Mouse (Mus musculus) frontal cortex, postnatal 25 days (tissue): ENCODE measurements at regions not wholly inside any gene's neighbourhood (a gene's known extent, or its start where the extent isn't known, plus 50 kb on each side); places are given as distances from the start of the nearest gene placed in this dataset.

Source experiments
- DNase-seq, 2 experiments: peaks; one replicate each; pipeline ENCODE4 v3.0.0; 2022; ENCODE audit warnings: low spot score in 2 of 2

DNA sequence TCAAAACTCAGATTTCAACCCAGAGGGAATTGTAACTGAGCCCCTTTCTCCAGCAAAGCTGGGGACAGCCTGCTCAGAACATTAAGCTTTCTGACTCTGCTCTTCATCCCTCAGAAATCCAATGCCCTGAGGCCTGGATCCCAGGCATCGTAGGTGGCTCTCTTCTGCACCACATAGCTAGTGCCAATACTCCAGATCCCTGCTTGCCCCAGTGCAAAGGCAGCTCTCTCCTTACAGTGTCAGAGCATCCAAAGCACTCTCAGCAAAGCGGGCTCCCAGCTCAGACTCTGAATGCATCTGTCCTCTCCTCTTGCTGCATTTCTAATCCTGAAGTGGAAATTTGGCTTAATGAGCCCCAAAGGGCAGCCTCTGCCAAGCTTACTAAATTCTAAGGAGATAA lies 59.4 kb upstream of the Ddit4l start:
- no peak for DNase-seq

DNA sequence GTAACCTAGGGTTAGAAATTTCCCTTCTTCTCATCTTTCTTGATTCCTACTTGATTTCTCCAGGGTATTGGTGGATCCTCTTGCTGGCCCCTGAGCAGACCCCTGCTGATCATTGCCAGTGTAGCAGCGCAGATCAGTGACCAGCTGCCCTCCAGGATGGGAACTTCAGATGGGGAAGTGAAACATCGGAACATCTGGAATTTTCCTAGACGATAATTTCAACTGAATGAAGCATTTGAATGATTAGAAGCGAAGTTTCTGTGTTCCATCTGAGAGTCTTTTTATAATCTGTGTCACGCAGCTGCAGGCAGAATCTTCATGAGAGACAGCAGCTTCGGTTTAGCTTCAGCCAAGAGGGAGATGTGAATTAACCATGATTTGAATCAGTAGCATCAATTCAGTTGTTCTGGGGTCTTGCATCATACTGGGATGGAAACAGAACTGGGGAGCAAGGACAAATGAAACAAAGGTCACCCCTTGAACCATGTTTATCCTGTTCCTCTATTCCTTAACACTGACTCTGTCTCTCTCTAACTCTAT lies 57.8 kb upstream of the Ddit4l start:
- no peak for DNase-seq

DNA sequence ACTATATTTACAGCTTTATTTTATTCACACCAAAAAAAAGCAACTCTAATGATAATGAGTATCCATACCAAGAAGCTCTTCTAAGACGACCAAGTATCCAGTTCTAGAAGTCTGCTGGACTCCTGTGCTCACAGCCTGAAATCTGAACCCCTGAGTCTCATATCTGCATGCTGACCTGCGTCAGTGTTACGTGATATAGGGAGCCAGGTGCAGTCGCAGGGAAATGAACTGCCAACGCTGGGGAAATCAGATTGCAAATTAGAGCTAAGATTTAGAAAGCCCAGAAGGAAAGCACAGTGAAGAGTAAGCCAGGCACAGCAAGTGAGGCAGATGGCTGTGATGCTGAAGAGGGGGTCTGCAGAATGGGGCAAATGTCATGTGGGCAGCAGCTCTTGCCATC lies 57.1 kb upstream of the Ddit4l start:
- no peak for DNase-seq

DNA sequence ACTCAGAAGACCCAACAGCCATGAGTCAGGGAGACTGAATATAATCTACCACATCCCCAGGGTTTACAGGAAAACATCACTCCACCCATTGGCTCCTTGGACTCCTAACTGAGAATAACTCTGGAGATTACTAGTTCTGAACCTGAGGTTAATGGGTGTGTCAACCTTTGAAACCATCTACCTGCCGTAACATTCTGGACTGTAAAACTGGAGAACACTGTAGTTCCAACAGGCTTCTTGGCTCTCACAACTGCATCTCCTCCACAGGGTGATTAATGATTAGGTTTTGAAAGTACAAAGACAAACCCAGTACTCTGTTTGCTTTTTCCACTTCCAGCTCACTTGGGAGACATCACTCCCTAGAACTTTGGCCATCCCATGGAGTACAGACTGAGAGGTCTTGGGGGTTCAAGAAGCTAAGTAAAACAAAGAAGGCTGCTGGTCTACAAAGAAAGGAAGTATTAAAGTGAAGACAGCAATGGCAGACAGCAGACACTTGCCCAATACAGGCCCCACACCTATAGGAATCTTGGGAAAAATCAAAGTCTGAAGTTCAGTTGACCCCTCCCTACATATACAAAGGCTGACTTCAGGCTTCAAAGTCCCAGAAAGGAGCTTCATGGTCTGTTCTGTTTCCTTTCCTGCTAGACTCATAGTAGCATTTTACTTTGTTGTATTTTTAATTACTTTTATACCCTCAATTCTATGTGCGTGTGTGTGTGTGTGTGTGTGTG lies 52.7 kb upstream of the Ddit4l start:
- DNase-seq, result no peak
